Mouse (Mus musculus) spleen, adult 2 months (tissue): ENCODE data around the gene Hist2h2ac. TPM values are rescaled to one million over a fixed set of nuclear protein-coding genes. Genes with fewer than 3 reads are reported as not detected.

Source experiments
- DNase-seq, 2 experiments: peaks; one replicate each; pipeline versions ENCODE4 v3.0.0 to v3.0.0-alpha.2; 2012 to 2021; ENCODE audit warnings: low spot score in 2 of 2, low read depth in 1 of 2
- H3K27ac ChIP-seq: fragments of 200-500 bp; 2 replicates; pipeline ENCODE4 v1.5.1; 2012; ENCODE audit warnings: low read length, inconsistent platforms; ENCODE audit not compliant: insufficient read depth
- H3K27me3 ChIP-seq: fragments of 200-500 bp; 2 replicates; pipeline ENCODE4 v1.6.1; 2012; ENCODE audit warnings: mild to moderate bottlenecking, moderate library complexity, low read length, inconsistent platforms; ENCODE audit not compliant: control insufficient read depth, insufficient read depth
- H3K36me3 ChIP-seq: fragments of 200-500 bp; 2 replicates; pipeline ENCODE4 v1.6.1; 2012; ENCODE audit warnings: mild to moderate bottlenecking, low read length, inconsistent platforms; ENCODE audit not compliant: control insufficient read depth, insufficient read depth
- H3K4me1 ChIP-seq: fragments of 200-500 bp; 2 replicates; pipeline ENCODE4 v1.6.1; 2011; ENCODE audit warnings: inconsistent platforms; ENCODE audit not compliant: control insufficient read depth, insufficient read depth, insufficient read length
- H3K4me3 ChIP-seq: fragments of 200-500 bp; 2 replicates; pipeline ENCODE4 v1.5.1; 2011; ENCODE audit warnings: mild to moderate bottlenecking, inconsistent platforms; ENCODE audit not compliant: insufficient read depth, insufficient read length; ENCODE audit errors: extremely low read depth
- CTCF ChIP-seq: fragments of 200-500 bp; IDR thresholded peaks from 2 replicates; pipeline ENCODE4 v1.5.1; 2011; ENCODE audit warnings: mild to moderate bottlenecking, inconsistent platforms; ENCODE audit not compliant: insufficient read depth, insufficient read length, insufficient replicate concordance; ENCODE audit errors: extremely low read depth
- POLR2A ChIP-seq: fragments of 200-500 bp; IDR thresholded peaks from 2 replicates; pipeline ENCODE4 v1.6.1; 2011; ENCODE audit warnings: low read depth, low read length, inconsistent platforms
- WGBS: fragments of 180-500 bp; shearing (Covaris S2); methylation state at CpG from one replicate; pipeline ENCODE4 v1.1.7; 2018; 5-methylcytosine and 5-hydroxymethylcytosine counted together
- polyA plus RNA-seq: library from polyadenylated mRNA; depleted of rRNA; stranded (reverse); fragments of >200 nt; gene quantifications from 2 replicates; pipeline ENCODE4 v1.2.3, GENCODE M21; 2012

Hist2h2ac gene
- polyA plus RNA-seq, 1 experiment: 31.1 TPM

DNA sequence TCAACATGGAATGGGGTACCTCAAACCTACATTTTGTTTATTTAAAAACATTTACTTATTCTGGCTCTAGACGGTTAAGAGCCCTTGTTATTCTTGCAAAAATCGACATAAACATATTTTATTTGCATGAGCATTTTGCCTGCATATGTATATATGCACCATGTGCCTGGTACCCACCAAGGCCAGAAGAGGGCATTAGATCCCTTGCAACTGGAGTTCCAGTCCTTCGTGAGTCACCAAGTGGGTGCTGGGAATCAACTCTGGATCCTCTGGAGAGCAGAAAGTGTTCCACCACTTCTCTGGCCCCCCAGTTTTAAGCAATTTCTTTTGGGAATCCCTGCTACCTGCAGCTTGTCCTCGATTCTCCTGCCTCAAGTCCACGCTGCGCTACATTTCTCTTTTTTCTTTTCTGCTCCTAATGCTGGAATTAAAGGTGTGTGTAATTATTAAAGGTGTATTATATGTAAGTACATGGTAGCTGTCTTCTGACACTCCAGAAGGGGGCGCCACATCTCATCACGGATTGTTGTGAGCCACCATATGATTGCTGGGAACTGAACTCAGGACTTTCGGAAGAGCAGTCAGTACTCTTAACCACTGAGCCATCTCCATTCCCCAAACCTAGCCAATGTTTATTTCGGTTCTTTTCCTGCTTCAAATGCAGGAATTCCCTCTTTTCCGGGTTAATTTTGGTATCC lies 24.9 kb downstream of the Hist2h2ac start:
- H3K4me1 ChIP-seq: peaks cover 23% of the 10 kb centered on the region; the same call in 1 of the 2 replicates
- H3K27ac ChIP-seq: no peak overlapping the region
- DNase-seq: no peak

DNA sequence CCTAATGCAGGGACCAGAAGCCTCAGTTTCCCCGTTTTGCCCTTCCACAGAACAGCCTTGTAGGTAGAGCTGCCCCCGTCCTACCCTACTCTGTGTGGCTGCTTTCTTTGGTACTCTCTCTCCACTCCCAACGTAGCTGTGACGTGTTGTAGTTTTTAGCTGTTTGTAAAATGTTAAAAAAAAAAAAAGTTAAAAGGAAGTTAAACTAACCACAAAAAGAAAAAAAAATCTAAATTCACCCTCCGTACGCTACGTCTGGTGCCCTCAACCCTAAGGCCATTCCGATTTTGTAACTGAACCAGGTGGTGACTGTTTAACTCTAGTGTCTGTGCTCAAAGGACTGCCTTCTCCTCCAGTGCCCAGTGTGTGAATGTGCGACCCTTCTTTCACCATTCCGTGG lies 25.7 kb downstream of the Hist2h2ac start:
- TF ChIP-seq POLR2A (no peak), CTCF (no peak)
- DNase-seq: no peak
- Histone ChIP-seq H3K4me3 (no peak overlapping the region), H3K27ac (no peak overlapping the region), H3K27me3 (no peaks in the 10 kb centered on the region), H3K4me1 (peaks cover 23% of the 10 kb centered on the region; the same call in 1 of the 2 replicates), H3K36me3 (no peaks in the 10 kb centered on the region)
- WGBS: 24% methylated on average over 10 of the region's 10 CpGs

More for the DNA sequence above, 24.9 kb downstream of the Hist2h2ac start:
- WGBS: 91% methylated on average over 11 of the region's 11 CpGs
- no peak for TF ChIP-seq CTCF
- no peak for TF ChIP-seq POLR2A
- Histone ChIP-seq H3K4me3 (no peak overlapping the region), H3K36me3 (no peaks in the 10 kb centered on the region), H3K27me3 (no peaks in the 10 kb centered on the region)

DNA sequence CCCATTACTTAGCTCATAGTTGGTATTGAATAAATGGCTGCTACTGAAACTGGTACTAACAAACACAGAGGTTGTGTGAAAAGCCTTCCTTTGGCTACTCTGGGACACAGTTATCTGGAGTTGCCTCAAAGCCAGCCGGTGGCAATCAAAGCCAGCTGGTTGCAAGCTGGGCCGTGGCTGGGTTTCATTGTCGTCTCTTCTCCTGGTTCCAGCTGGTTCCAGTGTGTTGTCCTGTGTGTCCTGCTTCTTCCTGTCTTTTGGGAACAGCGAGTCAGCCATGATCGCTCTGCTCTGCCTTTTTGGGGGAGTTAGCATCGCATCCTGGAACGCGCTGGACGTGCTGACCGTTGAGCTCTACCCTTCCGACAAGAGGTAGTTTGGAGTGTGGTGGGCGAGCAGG lies 27.7 kb downstream of the Hist2h2ac start:
- H3K36me3 ChIP-seq: no peaks in the 10 kb centered on the region
- TF ChIP-seq POLR2A: no peak
- TF ChIP-seq CTCF: no peak
- no peaks in the 10 kb centered on the region for H3K27me3 ChIP-seq
- peaks cover 13% of the 10 kb centered on the region; the same call in 1 of the 2 replicates for H3K4me1 ChIP-seq
- WGBS: 90% methylated on average over 12 of the region's 12 CpGs
- no peak overlapping the region for H3K4me3 ChIP-seq
- DNase-seq: no peak
- no peak overlapping the region for H3K27ac ChIP-seq

DNA sequence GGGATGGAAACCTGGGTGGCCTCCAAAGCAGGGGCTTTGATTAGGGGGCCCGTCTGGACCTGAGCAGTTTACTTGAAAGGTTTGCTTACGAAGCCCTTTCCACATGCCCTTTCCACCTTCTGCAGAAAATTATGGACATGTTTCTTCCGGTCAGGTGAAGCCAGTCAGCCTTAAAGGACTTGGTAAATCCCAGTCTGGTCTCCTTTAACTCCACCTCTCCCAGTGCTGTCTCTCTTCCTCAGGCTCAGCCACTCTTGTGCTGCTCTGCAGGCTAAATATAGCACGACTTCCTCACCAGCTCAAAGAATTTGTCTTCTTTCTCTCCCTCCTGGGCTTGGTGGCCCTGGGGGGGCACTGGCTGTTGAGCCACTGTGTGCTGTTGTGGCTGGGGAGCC lies 38.3 kb downstream of the Hist2h2ac start:
- no peak overlapping the region for H3K27ac ChIP-seq
- H3K27me3 ChIP-seq: no peaks in the 10 kb centered on the region
- H3K36me3 ChIP-seq: peaks cover 3% of the 10 kb centered on the region; the same call in 1 of the 2 replicates
- no peak for TF ChIP-seq POLR2A
- no peak for TF ChIP-seq CTCF
- no peak for DNase-seq
- H3K4me1 ChIP-seq: no peaks in the 10 kb centered on the region
- no peak overlapping the region for H3K4me3 ChIP-seq
- 32% methylated on average over 4 of the region's 4 CpGs for WGBS

DNA sequence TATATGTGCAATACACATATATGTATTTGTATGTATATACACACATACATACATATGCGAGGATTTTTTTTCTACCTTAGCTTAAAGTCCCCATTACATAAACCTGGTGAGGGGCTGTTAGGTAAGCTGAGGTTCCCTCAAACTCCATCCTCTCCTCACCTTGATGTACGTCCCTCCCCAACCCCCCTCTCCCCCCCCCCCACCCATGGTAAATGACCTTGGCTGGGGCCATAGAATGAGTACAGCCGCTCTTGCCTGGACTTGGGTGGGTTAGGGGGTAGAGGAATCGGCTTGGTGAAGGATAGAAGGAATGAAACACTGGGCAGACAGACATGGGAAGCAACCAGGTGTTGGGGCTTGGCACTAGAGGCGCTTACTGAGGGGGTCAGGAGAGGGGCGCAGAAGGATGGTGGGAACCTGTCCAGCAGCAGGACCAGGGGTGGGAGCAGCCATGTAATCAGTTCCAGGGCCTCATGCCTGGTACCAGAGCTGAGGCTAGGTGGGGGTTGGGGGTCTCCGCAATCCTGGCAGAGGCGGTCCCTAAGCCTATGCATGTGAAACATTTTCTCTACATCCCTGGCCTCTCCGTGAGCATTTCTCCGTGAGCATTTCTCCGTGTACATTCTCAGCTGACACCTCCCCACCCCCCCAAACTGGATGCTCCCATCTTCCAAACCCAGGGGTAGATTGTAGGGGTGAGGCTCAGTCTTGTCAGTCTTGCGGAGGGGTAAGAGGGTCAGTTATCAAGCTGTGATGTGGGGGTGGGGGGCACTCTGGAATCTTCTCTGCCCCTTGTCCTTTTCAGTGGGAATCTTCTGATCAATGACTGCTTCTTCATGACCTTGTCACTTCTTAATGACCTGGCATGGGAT lies 38.9 kb downstream of the Hist2h2ac start:
- TF ChIP-seq POLR2A (no peak), CTCF (no peak)
- Histone ChIP-seq H3K4me3 (no peak overlapping the region), H3K27ac (no peak overlapping the region), H3K36me3 (peaks cover 3% of the 10 kb centered on the region; the same call in 1 of the 2 replicates), H3K4me1 (no peaks in the 10 kb centered on the region), H3K27me3 (no peaks in the 10 kb centered on the region)
- WGBS: 76% methylated on average over 12 of the region's 12 CpGs
- no peak for DNase-seq

DNA sequence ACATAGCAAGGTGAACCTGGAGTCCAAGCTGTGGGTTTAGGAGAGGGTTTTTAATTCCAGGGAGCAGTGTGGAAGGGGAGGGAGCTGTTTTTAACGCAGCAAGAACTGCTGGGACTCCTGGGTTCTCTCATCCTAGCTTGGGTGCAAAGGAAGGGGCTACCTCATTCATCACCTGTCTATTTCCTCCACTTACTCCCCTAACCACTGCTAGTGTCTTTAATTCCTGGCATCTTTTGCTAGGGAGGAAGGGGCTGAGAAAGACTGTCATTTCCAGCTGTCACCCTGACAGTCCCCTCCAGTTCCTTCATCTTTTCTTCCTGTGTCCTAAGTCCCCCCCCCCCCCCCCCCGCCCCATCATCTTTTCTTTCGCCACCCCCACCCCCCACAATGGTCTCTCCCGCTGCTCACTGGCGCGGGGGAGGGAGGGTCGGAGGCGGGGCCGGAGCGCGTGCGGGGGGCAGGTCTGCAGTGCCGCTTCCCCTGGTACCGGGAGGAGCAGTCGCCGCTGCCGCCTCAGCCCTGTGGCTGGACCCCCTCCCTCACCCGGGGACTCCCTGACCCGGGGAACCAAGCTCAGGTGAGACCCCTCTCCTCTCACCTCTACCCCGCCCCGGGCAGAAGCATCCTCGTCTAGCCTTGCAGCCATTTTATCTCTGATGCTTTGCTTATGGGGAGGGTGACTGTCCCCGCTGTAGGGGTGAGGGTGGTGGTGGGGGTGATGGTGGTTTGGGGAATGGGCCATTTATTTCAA lies 39.8 kb downstream of the Hist2h2ac start, which contains the start of gene Sv2a:
Sv2a (plus strand) TSS at position 425 of the 751 bp plus-strand sequence.
- DNase-seq: peak in 1 of 2 experiments; percentile 40
- Histone ChIP-seq H3K27me3 (no peaks in the 10 kb centered on the region), H3K36me3 (peaks cover 7% of the 10 kb centered on the region; the same call in 1 of the 2 replicates), H3K4me1 (no peaks in the 10 kb centered on the region), H3K4me3 (peak within 1 kb of the TSS; percentile 56), H3K27ac (no peak within 1 kb of the TSS)
- WGBS: 1% methylated on average over 15 of the region's 23 CpGs
- TF ChIP-seq POLR2A (no peak), CTCF (no peak)
